Mouse (Mus musculus) thymus, adult 2 months (tissue): Measurements from ENCODE around the gene Por.

Experiments
- CTCF ChIP-seq: fragments of 200-500 bp; IDR thresholded peaks from 2 replicates; pipeline ENCODE4 v1.5.1; 2012; ENCODE audit warnings: mild to moderate bottlenecking, control low read depth, low read length, moderate library complexity, borderline replicate concordance; ENCODE audit not compliant: control insufficient read depth, poor library complexity, insufficient read depth; ENCODE audit errors: extremely low read depth
- POLR2A ChIP-seq: fragments of 200-500 bp; IDR thresholded peaks from 2 replicates; pipeline ENCODE4 v1.6.1; 2012; ENCODE audit warnings: mild to moderate bottlenecking, low read length, control low read depth, moderate library complexity; ENCODE audit not compliant: control insufficient read depth, poor library complexity, insufficient read depth; ENCODE audit errors: extremely low read depth

DNA sequence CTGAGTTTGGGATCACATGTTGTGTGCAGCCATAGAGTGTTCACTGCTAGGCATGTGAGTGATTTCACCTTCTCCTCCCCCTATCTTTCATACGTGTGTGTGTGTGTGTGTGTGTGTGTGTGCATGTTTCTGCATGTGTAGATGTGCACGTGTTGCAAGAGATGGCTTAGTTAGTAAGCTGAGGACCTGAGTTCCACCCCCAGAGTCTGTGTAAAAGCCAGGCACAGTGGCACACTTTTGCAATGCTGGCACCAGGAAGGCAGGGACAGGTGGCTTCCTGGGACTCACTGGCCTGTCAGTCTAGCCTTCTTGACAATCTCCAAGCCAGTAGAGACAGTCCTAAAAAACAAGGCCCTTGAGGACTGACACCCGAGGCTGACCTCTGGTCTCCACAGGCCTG, 95.1 kb downstream of the Por start:
- TF ChIP-seq POLR2A (no peak), CTCF (no peak)
